Mouse (Mus musculus) spleen, adult 2 months (tissue): ENCODE measurements around the gene Mkrn3. TPM values are rescaled to one million over a fixed set of nuclear protein-coding genes. Genes with fewer than 3 reads are reported as not detected.

ENCODE experiments used
- DNase-seq, 2 experiments: peaks; one replicate each; pipeline versions ENCODE4 v3.0.0 to v3.0.0-alpha.2; 2012 to 2021; ENCODE audit warnings: low spot score in 2 of 2, low read depth in 1 of 2
- H3K27ac ChIP-seq: fragments of 200-500 bp; 2 replicates; pipeline ENCODE4 v1.5.1; 2012; ENCODE audit warnings: low read length, inconsistent platforms; ENCODE audit not compliant: insufficient read depth
- H3K27me3 ChIP-seq: fragments of 200-500 bp; 2 replicates; pipeline ENCODE4 v1.6.1; 2012; ENCODE audit warnings: mild to moderate bottlenecking, moderate library complexity, low read length, inconsistent platforms; ENCODE audit not compliant: control insufficient read depth, insufficient read depth
- H3K36me3 ChIP-seq: fragments of 200-500 bp; 2 replicates; pipeline ENCODE4 v1.6.1; 2012; ENCODE audit warnings: mild to moderate bottlenecking, low read length, inconsistent platforms; ENCODE audit not compliant: control insufficient read depth, insufficient read depth
- H3K4me1 ChIP-seq: fragments of 200-500 bp; 2 replicates; pipeline ENCODE4 v1.6.1; 2011; ENCODE audit warnings: inconsistent platforms; ENCODE audit not compliant: control insufficient read depth, insufficient read depth, insufficient read length
- H3K4me3 ChIP-seq: fragments of 200-500 bp; 2 replicates; pipeline ENCODE4 v1.5.1; 2011; ENCODE audit warnings: mild to moderate bottlenecking, inconsistent platforms; ENCODE audit not compliant: insufficient read depth, insufficient read length; ENCODE audit errors: extremely low read depth
- CTCF ChIP-seq: fragments of 200-500 bp; IDR thresholded peaks from 2 replicates; pipeline ENCODE4 v1.5.1; 2011; ENCODE audit warnings: mild to moderate bottlenecking, inconsistent platforms; ENCODE audit not compliant: insufficient read depth, insufficient read length, insufficient replicate concordance; ENCODE audit errors: extremely low read depth
- POLR2A ChIP-seq: fragments of 200-500 bp; IDR thresholded peaks from 2 replicates; pipeline ENCODE4 v1.6.1; 2011; ENCODE audit warnings: low read depth, low read length, inconsistent platforms
- WGBS: fragments of 180-500 bp; shearing (Covaris S2); methylation state at CpG from one replicate; pipeline ENCODE4 v1.1.7; 2018; 5-methylcytosine and 5-hydroxymethylcytosine counted together
- polyA plus RNA-seq: library from polyadenylated mRNA; depleted of rRNA; stranded (reverse); fragments of >200 nt; gene quantifications from 2 replicates; pipeline ENCODE4 v1.2.3, GENCODE M21; 2012; rRNA removed

The Mkrn3 gene
- polyA plus RNA-seq, 1 experiment = 0.33 TPM

GRCm38 (mm10) chr7:62378529-62378928 lies 41.4 kb downstream of the Mkrn3 start:
- H3K4me3 ChIP-seq = no peak overlapping the region
- no peaks in the 10 kb centered on the region for H3K4me1 ChIP-seq
- 83% methylated on average over 9 of the region's 9 CpGs for WGBS
- TF ChIP-seq CTCF (no peak), POLR2A (no peak)
- no peaks in the 10 kb centered on the region for H3K36me3 ChIP-seq
- no peak for DNase-seq
- no peaks in the 10 kb centered on the region for H3K27me3 ChIP-seq
- no peak overlapping the region for H3K27ac ChIP-seq

GRCm38 (mm10) chr7:62377313-62377712 lies 42.6 kb downstream of the Mkrn3 start:
- no peak overlapping the region for H3K4me3 ChIP-seq
- H3K27ac ChIP-seq = no peak overlapping the region
- H3K36me3 ChIP-seq = no peaks in the 10 kb centered on the region
- WGBS = 30% methylated on average over 14 of the region's 14 CpGs
- no peak for TF ChIP-seq POLR2A
- TF ChIP-seq CTCF = no peak
- H3K4me1 ChIP-seq = no peaks in the 10 kb centered on the region
- no peak for DNase-seq
- H3K27me3 ChIP-seq = no peaks in the 10 kb centered on the region

- TF ChIP-seq POLR2A (no peak), CTCF (no peak)
- Histone ChIP-seq H3K36me3 (no peaks in the 10 kb centered on the region), H3K4me3 (no peak within 1 kb of the TSS), H3K4me1 (no peaks in the 10 kb centered on the region), H3K27ac (no peak within 1 kb of the TSS), H3K27me3 (no peaks in the 10 kb centered on the region)
- WGBS = 31% methylated on average over 31 of the region's 31 CpGs
- no peak for DNase-seq
Measured at GRCm38 (mm10) chr7:62376510-62377304, 43.2 kb downstream of the Mkrn3 start, which contains the start of gene Magel2. TSS of gene Magel2 (plus strand) at chr7:62377010.

GRCm38 (mm10) chr7:62375658-62376057 lies 44.3 kb downstream of the Mkrn3 start:
- Histone ChIP-seq H3K27me3 (no peaks in the 10 kb centered on the region), H3K36me3 (no peaks in the 10 kb centered on the region), H3K4me3 (no peak overlapping the region), H3K27ac (no peak overlapping the region), H3K4me1 (no peaks in the 10 kb centered on the region)
- 29% methylated on average over 4 of the region's 4 CpGs for WGBS
- TF ChIP-seq CTCF (no peak), POLR2A (no peak)
- no peak for DNase-seq

Other genes starting within 250 kb of the Mkrn3 start
- 2.7 and 4.4 TPM in 2 replicates for gene Ndn, start 73.6 kb downstream of the Mkrn3 start, polyA plus RNA-seq
- gene Magel2, start 43.1 kb downstream of the Mkrn3 start, polyA plus RNA-seq = not detected in 2 replicates
- 0.61 and 0.83 TPM in 2 replicates for gene Peg12, start 44.4 kb upstream of the Mkrn3 start, polyA plus RNA-seq